Mouse (Mus musculus): ENCODE measurements around the gene Enpp4. TPM values are rescaled to one million over a fixed set of nuclear protein-coding genes. Genes with fewer than 3 reads are reported as not detected.

The Enpp4 gene
- polyA plus RNA-seq, 1 experiment from 2014 or later: 2.3 TPM

Other genes with a start within 250 kb of the Enpp4 start
- 9.2 and 17.1 TPM in 2 replicates for gene Enpp5, start 27.0 kb downstream of the Enpp4 start, polyA plus RNA-seq (2016; fragmentation: Nextera tagmentation; extraction: Ambion mirVana)
- gene Clic5, start 82.8 kb upstream of the Enpp4 start, polyA plus RNA-seq (2016; fragmentation: Nextera tagmentation; extraction: Ambion mirVana): 0.17 and 0.29 TPM in 2 replicates

Data from hindbrain, embryonic 10.5 days (tissue).